Mouse (Mus musculus) thymus, adult 2 months (tissue): ENCODE data around the gene Creb3l1.

Source experiments
- CTCF ChIP-seq: fragments of 200-500 bp; IDR thresholded peaks from 2 replicates; pipeline ENCODE4 v1.5.1; 2012; ENCODE audit warnings: mild to moderate bottlenecking, control low read depth, low read length, moderate library complexity, borderline replicate concordance; ENCODE audit not compliant: control insufficient read depth, poor library complexity, insufficient read depth; ENCODE audit errors: extremely low read depth
- POLR2A ChIP-seq: fragments of 200-500 bp; IDR thresholded peaks from 2 replicates; pipeline ENCODE4 v1.6.1; 2012; ENCODE audit warnings: mild to moderate bottlenecking, low read length, control low read depth, moderate library complexity; ENCODE audit not compliant: control insufficient read depth, poor library complexity, insufficient read depth; ENCODE audit errors: extremely low read depth

- TF ChIP-seq POLR2A (no peak), CTCF (no peak)
These were observed 17.2 kb upstream of the Creb3l1 start for GRCm38 (mm10) chr2:92041538-92041937.
